Mouse (Mus musculus): ENCODE measurements around the gene Kcnc1.

- TF ChIP-seq CTCF (IDR thresholded peaks at IDR 0.05; ENCODE audit: low read depth, low read length) (no peak), POLR2A (IDR thresholded peaks at IDR 0.05; ENCODE audit: borderline replicate concordance, low read depth, low read length) (no peak)
Observed at GRCm38 (mm10) chr7:46398612-46399011, 2.3 kb downstream of the Kcnc1 start.

Measured in bone marrow macrophage, adult 2 months (primary cell).